Mouse (Mus musculus) megakaryocyte, adult 5-6 weeks (primary cell): ENCODE measurements around the gene Nav2. TPM values are rescaled to one million over a fixed set of nuclear protein-coding genes. Genes with fewer than 3 reads are reported as not detected.
A peak's percentile ranks its signal among the peaks of the same experiment; 100 is the strongest.

Experiments
- ATAC-seq: 2 replicates; pipeline ENCODE4 v1.8.0; 2016; ENCODE audit warnings: mild to moderate bottlenecking, inconsistent platforms; ENCODE audit not compliant: poor library complexity, severe bottlenecking
- total RNA-seq, 2 experiments: library from RNA; stranded (forward) in 1 of 2; stranded (reverse) in 1 of 2; fragments of 153-499, 151-499 nt in 1 of 2; fragments of 221-1000, 200-1000 nt in 1 of 2; gene quantifications; 2 replicates each; pipeline versions ENCODE4 v1.2.3 to v1.2.4; 2015 to 2017

The Nav2 gene
- total RNA-seq, 2 experiments from 2014 or later = 4.6 to 10.5 TPM

DNA sequence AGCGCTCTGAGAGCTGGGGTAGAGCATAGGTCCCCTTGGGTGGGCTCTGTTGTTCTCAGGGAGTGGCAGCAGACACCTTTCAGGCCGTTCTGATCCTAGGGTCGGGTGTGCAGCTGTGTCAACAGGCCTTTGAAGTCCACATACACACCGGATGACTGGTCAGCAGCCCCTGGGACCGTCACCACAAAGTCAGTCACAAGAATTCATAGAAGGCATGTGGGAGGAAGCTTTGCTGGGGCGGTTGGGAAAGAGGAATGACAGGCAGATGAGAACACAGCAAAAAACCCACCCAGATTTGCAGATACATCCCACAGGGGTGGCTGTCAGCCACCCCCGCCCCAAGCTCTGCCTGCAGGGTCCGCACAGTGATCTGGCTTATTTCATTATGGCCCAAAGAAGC is 20.5 kb upstream of the Nav2 start:
- no peak for ATAC-seq

- ATAC-seq = no peak
These were observed 19.8 kb upstream of the Nav2 start for GRCm38 (mm10) chr7:48888751-48889150.

DNA sequence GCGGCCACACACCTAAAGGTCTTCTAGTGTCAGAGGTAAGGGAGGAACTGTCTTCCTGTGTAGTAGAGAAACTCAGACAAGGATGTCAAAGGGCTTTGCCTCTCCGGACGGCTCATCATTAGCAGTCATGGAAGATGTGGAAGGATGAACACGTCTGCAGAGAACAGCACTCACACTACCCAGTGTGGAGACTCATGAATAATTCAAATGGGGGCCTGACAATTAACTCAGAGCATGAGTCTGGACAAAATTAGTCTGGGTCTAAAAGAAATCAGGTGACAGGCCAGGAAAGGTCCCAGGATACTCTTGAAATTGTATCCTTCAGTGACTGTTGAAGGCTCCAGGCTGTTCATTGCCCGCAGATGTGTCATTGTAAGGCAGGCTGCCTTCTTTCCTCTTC is 17.5 kb upstream of the Nav2 start:
- no peak for ATAC-seq

DNA sequence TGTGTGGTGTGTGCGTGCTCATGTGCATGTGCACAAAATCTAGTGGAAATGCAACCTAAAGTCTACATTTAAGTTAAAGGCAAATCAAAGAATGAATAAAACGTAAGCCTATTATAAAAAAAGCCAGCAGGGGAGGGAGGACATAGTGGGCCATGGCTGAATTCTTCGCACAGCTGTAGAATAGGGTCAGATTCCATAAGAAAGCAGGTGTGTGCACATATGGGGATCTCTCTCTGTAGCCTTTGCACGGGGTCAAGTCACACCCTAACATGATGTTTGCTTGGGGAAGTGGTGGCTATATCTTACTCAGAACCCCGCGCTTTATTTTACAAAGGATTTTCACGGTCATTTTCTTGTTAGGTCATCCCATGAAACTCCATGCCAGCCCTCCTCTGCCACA is 15.4 kb upstream of the Nav2 start:
- ATAC-seq = no peak

DNA sequence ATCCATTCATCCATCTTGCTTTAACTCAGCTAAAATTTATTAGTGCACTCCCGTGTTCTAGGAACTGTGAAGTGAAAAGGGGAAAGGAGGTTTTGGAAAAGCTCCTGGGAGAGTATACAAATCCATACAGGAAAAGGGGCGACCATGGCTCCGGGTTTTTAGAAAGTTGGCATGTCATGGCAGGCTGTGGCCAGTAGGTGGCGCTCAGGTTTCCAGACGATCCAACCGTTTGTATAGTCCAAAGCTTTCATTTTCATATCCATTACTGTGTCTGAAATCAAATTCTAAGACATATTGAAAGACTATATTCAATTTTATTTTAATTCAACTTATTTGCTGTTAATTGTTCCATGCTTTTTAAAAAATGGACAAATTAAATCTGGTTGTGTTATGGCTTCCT is 14.4 kb upstream of the Nav2 start:
- peak; percentile 79 for ATAC-seq

DNA sequence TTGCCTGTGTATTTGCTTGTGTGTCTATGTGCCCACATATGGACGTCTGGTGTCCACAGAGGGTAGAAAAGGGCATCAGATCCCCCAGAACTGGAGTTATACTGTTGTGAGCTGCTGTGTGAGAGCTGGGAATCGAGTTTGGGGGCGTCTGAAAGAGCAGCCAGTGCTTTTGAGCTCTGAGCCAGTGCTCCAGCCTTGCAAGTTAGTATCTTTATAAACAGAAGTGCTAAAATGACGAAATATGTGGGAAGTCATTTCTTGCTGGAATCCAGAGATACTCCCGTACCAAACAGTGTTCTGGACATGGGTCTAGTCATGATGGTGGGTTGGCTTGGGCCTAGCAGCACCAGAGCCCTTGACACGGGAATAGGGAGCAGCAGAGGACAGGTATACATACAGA is 13.8 kb upstream of the Nav2 start:
- ATAC-seq = no peak

GRCm38 (mm10) chr7:48895475-48895874 is 13.0 kb upstream of the Nav2 start:
- ATAC-seq = no peak

DNA sequence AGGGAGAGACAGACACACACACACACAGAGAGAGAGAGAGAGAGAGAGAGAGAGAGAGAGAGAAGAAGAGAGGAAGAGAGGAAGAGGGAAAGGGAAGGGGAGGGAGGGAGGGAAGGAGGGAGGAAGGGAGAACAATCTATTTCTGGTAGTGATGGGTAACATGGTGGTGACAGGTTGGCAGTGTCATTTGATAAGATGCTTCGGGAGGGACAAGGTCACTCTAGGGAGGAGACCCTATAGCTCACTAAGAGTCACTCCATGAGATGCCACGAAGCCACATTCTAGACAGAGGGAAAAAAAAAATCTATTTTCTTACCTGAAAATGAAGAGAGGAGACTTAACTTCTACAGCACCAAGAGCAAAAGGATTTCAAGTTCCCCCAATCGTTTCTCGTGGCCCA is 12.5 kb upstream of the Nav2 start:
- ATAC-seq = no peak

DNA sequence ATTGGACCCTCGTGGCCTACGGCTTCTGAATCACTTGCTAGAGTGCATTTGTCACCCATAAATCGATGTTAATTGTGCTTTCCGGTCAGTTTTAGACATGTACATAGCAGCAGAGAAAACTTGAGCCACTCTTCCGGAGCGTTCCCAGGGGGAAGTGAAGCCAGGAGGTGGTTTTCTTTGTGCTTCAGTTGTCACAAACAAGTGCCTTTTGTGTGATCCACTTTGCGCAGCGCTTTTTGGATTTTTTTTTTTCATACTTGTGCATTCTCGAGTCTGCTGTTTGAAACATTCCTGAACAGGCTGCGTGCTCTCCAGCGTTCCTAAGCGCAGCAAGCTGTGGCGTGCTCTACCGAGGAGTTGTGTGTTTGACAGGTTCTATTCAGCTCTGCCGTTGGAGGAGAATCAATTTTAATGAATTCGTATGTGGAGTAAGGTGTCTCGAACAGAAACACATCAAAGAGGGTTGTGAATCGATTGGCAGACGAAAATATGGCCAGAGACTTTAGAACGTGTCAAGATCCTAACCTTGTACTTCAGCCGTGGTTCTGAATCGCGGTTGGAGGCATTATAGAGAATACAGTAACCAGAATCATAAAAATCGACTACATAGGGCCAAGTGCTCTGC is 10.9 kb upstream of the Nav2 start:
- no peak for ATAC-seq

- ATAC-seq = 0 out of 2 replicates have a peak, but pooled peaks have one; percentile 0
These were observed 10.1 kb upstream of the Nav2 start for GRCm38 (mm10) chr7:48898416-48898815.

GRCm38 (mm10) chr7:48900408-48901167 is 7.9 kb upstream of the Nav2 start:
- no peak; the same call in 1 of the 2 replicates for ATAC-seq

DNA sequence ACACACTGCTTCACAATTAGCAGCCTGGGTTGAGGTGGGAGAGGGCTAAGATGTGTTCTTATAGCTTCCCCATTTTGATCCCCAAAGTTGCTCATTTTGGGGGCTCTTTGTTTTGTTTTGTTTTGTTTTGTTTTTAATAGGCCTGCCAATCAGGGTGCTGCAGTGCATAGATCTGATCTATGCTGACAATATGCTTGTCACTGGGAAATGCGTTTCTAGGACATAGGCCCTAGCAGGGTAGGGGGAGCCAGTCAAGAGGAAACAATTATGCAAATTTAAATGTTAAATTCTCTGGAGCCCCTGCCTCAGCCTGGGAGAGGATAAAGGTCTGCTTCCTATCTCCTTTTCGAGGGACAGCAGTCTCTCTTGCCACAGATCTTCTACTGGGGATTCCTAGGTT is 6.1 kb upstream of the Nav2 start:
- ATAC-seq = no peak

GRCm38 (mm10) chr7:48909342-48909671 is 791 bp downstream of the Nav2 start:
- peak; percentile 14 for ATAC-seq

GRCm38 (mm10) chr7:48910282-48910681 is 1.8 kb downstream of the Nav2 start:
- no peak for ATAC-seq

DNA sequence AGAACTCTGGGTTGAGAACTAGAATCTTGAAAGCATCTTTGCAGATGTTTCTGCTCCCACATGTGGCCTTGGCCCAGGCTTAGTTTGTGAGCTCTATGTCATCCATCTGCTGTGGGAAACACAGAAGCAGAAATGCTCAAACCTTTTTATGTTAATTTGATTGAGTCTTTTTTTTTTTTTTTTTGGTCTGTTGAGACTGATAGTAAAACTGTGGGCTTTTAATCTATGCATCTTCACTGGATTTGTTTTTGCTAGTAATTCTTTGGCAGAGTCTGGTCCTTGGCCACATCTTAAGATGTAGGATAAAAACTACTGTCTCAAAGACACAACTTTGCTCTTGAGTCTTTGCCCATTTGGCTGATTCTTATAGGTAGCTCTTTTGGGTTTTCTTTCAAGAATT is 2.6 kb downstream of the Nav2 start:
- ATAC-seq = no peak

DNA sequence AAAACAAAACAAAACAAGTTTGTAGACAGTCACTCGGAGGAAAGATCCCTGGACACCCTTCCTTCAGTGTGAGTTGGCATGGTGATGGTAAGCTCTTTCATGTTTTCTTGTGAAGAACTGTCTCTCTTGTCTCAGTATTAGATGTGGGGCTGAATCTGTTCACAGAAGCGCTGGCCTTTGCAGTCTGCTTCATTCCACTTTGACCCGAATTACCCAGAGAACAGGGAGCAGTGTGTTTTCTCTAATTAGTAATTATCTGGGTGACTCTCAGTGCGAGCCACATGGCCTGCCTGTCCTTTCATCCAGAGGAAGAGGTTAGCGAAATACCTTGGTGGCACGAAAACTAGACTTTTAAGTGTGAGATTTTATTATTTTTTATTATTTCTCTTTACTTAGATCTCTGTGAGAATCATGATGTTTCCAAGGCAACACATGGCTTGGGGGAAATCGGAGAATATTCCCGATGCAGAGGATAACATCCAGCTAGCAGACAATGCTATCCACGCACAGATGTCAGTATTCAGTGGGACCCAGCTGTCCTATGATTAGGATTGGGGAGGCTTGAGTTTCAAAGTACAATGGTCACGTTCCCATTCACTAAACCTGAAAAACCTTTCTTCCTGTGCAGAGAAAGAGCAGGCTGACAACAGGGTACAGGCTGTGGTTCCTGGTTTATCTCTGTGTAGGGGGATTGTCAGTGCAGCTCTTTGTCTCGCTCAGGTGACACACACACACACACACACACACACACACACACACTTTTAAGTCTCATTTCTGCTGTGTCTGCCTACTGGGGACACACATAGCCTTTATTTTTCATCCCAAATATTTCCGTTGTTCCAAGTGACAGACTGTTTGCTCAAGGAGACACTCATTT is 6.4 kb downstream of the Nav2 start:
- ATAC-seq = no peak

DNA sequence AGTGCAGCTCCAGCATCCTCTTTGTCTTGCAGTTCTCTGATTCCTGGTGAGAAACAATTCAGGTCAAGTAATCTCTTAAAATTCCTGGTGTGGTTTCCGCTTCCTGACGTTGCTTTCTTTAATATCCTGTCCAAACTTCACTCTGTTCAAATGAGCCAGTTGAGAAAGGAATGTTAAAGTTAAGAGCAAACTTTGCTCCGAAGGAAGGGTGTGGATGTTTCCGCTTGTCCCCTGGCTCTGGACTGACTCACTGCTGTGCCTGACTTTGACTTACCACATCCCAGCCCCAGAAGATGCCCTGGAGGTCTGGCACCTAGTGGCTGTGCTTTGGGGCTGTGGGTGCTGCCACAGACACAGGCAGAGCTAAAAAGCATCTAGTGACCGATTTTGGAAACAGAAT is 8.9 kb downstream of the Nav2 start:
- no peak for ATAC-seq

DNA sequence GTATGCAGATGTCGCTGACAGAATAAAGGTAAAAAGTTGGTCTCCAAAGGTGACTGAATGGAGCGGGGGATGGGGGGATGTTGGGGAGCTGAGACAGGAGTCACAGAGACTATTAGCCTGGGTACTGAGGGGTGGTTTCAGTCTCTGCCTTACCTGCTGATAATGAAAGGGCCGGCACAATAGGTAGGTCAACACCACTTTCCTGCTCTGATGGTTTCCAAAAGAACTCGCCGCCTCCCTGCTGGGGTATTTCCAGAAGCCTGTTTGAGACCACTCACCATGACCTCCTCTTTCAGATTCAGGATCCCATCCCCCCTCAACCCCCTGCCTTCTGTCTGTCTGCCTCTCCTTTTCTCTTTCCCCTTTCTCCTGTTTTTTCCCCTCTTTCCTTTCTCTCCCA is 9.5 kb downstream of the Nav2 start:
- no peak for ATAC-seq

DNA sequence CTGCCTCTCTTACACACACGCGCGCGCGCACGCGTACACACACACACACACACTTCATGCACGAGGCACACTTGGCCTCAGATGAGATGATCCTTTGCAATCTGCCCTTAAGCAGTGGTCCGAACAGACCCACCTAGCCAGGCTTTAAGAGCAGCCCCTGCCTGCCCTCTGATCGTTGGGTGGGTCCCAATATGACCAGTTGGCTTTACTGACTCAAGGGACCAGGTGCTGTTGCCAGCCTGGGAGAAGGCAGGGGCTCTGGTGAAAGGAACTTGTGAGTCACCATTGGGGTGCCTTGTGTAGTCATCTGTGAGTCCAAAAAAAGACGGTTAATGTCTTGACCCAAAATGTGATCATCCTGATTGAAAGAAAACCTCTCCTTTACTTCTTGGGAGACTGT is 9.9 kb downstream of the Nav2 start:
- ATAC-seq = no peak

DNA sequence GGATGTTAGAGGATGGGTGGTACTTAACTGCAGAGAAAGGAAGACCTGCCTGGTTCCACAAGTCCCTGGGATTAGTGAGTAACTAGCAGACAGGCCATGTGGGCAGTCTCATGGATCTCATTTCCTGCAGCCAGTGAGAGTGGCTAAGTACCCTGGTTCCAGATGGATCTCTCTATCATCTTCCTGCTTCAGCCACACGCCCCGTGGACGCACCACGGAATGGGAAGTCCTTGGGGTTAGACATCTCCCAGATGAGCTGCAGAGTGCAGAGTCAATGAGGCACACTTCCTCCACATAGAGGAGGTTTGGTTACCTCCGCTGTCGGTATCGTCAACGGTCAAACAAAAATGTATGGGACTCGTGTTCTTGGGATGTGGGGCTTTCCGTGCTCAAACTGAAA is 15.1 kb downstream of the Nav2 start:
- ATAC-seq = peak; percentile 39; the same call in 1 of the 2 replicates

DNA sequence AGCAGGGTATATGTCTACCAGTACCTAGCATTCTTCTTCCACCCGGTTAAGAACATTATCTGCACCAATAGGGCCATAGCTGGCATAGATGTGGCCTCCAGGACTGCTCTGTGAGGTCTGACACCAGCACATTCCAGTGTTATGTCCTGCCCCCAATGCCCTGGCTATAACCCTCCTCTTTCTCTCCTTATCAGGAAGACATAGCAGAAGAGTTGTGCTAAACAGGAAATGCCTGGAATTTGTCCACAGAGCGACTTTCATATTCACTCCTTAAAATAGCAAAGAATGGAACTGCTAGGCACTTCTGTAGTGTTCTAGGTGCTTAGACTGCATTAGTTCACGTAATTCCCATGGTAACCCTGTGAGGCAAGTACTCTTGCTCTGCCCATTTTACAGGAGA is 16.7 kb downstream of the Nav2 start:
- ATAC-seq = no peak

- ATAC-seq = peak; percentile 94
These were observed 19.8 kb downstream of the Nav2 start for GRCm38 (mm10) chr7:48928364-48928763.
